Mouse (Mus musculus) bone marrow macrophage, adult 2 months (primary cell): ENCODE measurements around the gene Tmem238.

ENCODE experiments used
- CTCF ChIP-seq: IDR thresholded peaks from 2 replicates; pipeline ENCODE4 v1.5.1; 2012; ENCODE audit warnings: low read depth, mild to moderate bottlenecking, low read length, moderate library complexity
- POLR2A ChIP-seq: IDR thresholded peaks from 2 replicates; pipeline ENCODE4 v1.6.1; 2012; ENCODE audit warnings: mild to moderate bottlenecking, low read depth, low read length, borderline replicate concordance

- TF ChIP-seq CTCF (no peak), POLR2A (no peak)
Observed at GRCm38 (mm10) chr7:4793674-4794073, 4.2 kb upstream of the Tmem238 start.
